Mouse (Mus musculus) ES-Bruce4 (cell line): Measurements from ENCODE around the gene Krt16. TPM values are rescaled to one million over a fixed set of nuclear protein-coding genes. Genes with fewer than 3 reads are reported as not detected.

ENCODE experiments used
- H3K27ac ChIP-seq: 2 replicates; pipeline ENCODE4 v1.5.1; 2012; ENCODE audit warnings: low read length, inconsistent platforms; ENCODE audit not compliant: insufficient read depth
- H3K27me3 ChIP-seq: 2 replicates; pipeline ENCODE4 v1.6.1; 2012; ENCODE audit warnings: mild to moderate bottlenecking, low read length, inconsistent platforms; ENCODE audit not compliant: control insufficient read depth, poor library complexity, insufficient read depth, severe bottlenecking
- H3K36me3 ChIP-seq: 2 replicates; pipeline ENCODE4 v1.6.1; 2012; ENCODE audit warnings: inconsistent platforms, mild to moderate bottlenecking, low read length, moderate library complexity; ENCODE audit not compliant: control insufficient read depth, poor library complexity, insufficient read depth, severe bottlenecking
- H3K4me1 ChIP-seq: one replicate; pipeline ENCODE4 v1.8.1; 2011; ENCODE audit warnings: low read length; ENCODE audit not compliant: control insufficient read depth, insufficient read depth
- H3K4me3 ChIP-seq: 2 replicates; pipeline ENCODE4 v1.5.1; 2011; ENCODE audit warnings: low read depth, mild to moderate bottlenecking, low read length
- H3K9ac ChIP-seq: 2 replicates; pipeline ENCODE4 v1.6.1; 2012; ENCODE audit warnings: low read depth, mild to moderate bottlenecking, inconsistent platforms; ENCODE audit not compliant: poor library complexity, severe bottlenecking
- H3K9me3 ChIP-seq: replicated peaks from 2 replicates; pipeline ENCODE4 v1.6.1; 2012; ENCODE audit warnings: mild to moderate bottlenecking, low read length, inconsistent platforms; ENCODE audit not compliant: control insufficient read depth, poor library complexity, insufficient read depth, severe bottlenecking
- CTCF ChIP-seq: IDR thresholded peaks from one replicate; pipeline ENCODE4 v1.8.1; 2011; ENCODE audit warnings: low read depth, low read length
- EP300 ChIP-seq: IDR thresholded peaks from 2 replicates; pipeline ENCODE4 v1.6.1; 2011; ENCODE audit warnings: low read depth, low read length; ENCODE audit not compliant: insufficient read depth
- POLR2A ChIP-seq: IDR thresholded peaks from one replicate; pipeline ENCODE4 v1.8.1; 2011; ENCODE audit warnings: low read length; ENCODE audit not compliant: insufficient read depth
- polyA plus RNA-seq: library from polyadenylated mRNA; stranded (reverse); fragments of >200 nt; gene quantifications from 2 replicates; pipeline ENCODE4 v1.2.4, GENCODE M21; 2011; ENCODE audit warnings: low read depth; ENCODE audit not compliant: missing spikeins, insufficient read depth, insufficient read length

Krt16 gene
- polyA plus RNA-seq, 1 experiment: not detected

DNA sequence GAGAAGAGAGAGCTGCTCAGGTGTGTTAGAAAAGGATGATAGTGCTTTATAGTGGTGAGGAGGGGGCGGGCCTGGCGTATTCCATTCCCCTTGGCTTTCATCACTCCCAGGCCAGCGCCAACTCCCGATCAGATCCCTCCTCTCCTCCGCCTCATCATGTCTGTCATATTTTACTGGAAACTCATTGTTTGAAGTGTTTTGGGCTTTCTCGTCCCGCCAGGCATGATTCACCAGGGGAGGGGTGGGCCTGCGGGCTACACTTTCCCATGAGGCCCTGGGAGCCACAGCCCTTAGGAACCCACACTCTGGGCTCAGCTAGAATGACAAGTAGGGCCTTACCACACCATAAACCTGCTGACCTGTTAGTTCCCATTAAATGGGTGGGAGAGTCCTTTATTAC lies 41.2 kb downstream of the Krt16 start, which contains the start of gene Krt14:
TSS of gene Krt14 (minus strand) at position 51 of the 400 bp plus-strand sequence.
- Histone ChIP-seq H3K36me3 (no peaks in the 10 kb centered on the region), H3K4me3 (no peak within 1 kb of the TSS), H3K27me3 (no peaks in the 10 kb centered on the region), H3K9ac (no peak within 1 kb of the TSS), H3K4me1 (no peaks in the 10 kb centered on the region), H3K9me3 (no peaks in the 10 kb centered on the region), H3K27ac (no peak within 1 kb of the TSS)
- TF ChIP-seq POLR2A: no peak

DNA sequence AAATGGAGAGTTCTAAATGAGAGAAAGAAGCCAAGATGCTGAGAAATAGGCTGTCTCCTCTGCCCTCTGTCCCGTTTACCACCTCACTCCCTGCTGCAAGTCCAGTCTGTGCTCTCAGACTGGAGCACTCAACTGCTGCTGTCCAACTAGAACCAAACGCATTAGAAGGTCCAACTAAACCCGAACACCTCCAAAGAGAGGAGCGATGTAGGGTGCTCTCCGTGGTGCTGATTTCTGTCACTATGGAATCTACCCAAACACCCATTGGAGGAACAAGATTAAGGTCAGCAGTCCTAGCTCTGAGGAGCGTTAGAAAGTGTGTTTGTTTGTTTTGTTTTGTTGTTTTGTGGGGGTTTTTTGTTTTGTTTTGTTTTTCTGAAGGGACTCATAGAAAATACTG lies 45.3 kb downstream of the Krt16 start:
- H3K9me3 ChIP-seq: no peaks in the 10 kb centered on the region
- no peaks in the 10 kb centered on the region for H3K27me3 ChIP-seq
- H3K36me3 ChIP-seq: no peaks in the 10 kb centered on the region
- no peak for TF ChIP-seq POLR2A
- TF ChIP-seq CTCF: no peak
- TF ChIP-seq EP300: no peak
- peaks cover 5% of the 10 kb centered on the region for H3K4me1 ChIP-seq
- H3K27ac ChIP-seq: no peak overlapping the region
- no peak overlapping the region for H3K9ac ChIP-seq
- no peak overlapping the region for H3K4me3 ChIP-seq

DNA sequence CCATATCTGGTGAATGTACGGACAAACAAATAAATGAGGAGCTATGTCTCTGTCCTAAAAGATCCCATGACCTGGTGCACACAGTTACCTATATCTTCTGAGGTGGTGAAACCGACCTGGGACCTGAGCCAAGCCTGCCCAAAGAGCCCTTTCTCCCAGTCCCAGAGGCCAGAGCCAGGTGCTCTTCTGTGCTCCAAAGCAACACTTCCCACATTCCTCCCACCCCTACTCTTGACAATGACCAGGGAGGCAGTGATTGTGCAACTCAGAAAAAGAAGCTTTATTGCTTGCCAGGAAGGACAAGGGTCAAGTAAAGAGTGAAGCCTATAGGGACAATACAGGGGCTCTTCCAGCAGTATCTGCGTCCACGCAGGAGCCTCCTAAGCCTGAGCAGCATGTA lies 45.8 kb downstream of the Krt16 start:
- Histone ChIP-seq H3K4me3 (no peak overlapping the region), H3K27me3 (no peaks in the 10 kb centered on the region), H3K9me3 (no peaks in the 10 kb centered on the region), H3K9ac (no peak overlapping the region), H3K4me1 (peaks cover 7% of the 10 kb centered on the region), H3K36me3 (no peaks in the 10 kb centered on the region), H3K27ac (no peak overlapping the region)
- TF ChIP-seq EP300 (no peak), CTCF (no peak), POLR2A (no peak)

DNA sequence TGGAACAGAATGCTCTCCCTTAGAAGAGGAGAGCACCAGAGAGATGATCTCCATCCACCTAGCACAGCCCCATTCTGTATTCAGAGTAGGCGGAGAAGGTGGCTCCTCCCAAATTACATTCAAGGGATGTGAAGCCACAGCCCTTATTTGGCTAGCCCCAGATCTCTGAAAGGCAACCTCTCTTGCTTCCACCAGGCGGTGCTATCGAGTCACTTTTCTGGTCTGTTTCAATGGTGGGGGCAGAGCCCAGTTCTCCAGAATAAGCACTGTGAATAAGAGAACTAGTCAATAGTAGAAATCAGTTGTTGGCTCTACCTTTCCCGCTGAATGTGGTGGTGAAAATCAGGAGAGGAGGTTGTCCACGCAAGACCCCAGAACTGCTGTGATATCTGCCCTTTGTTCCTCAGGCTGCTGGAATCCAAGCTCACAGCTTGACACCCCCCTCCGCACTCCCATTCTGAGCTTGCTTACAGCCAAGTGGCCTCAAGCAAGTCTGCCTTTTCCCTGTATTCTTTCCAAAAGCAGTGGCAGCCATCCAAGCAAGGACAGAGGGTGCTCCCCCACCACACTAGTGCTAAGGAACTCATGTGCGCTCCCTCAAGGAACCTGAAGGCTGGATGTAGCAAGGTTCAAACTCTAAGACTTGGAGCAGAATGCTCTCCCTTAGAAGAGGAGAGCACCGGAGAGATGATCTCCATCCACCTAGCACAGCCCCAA lies 48.4 kb downstream of the Krt16 start:
- H3K4me1 ChIP-seq: peaks cover 16% of the 10 kb centered on the region
- no peaks in the 10 kb centered on the region for H3K9me3 ChIP-seq
- no peak overlapping the region for H3K4me3 ChIP-seq
- TF ChIP-seq CTCF (peak; percentile 64), EP300 (no peak)
- H3K9ac ChIP-seq: no peak overlapping the region
- H3K36me3 ChIP-seq: no peaks in the 10 kb centered on the region
- H3K27me3 ChIP-seq: no peaks in the 10 kb centered on the region
- H3K27ac ChIP-seq: no peak overlapping the region

DNA sequence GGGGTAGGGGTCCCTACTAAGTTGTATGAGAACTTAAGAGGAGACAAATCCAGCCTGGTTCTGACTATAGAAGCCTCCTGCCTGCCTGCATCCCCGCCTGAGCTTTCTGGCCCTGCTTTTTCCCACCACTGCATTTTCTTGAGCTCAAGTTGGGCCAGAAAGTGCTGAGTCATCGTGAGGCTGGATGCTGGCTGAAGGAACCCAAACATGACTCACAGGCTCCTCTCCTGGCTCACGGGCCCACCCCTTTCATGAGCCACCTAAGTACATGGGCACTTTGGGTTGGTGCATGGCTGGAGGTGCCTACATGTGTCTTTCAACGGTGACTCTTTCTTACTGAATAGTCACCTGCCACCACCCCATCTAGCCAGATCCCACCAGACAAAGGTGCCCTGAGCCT lies 50.0 kb downstream of the Krt16 start:
- TF ChIP-seq POLR2A (no peak), EP300 (peak; percentile 82), CTCF (no peak)
- Histone ChIP-seq H3K36me3 (no peaks in the 10 kb centered on the region), H3K27ac (peak overlapping the region; percentile 44), H3K9ac (no peak overlapping the region), H3K4me1 (peaks cover 16% of the 10 kb centered on the region), H3K9me3 (no peaks in the 10 kb centered on the region), H3K27me3 (no peaks in the 10 kb centered on the region), H3K4me3 (no peak overlapping the region)

Other genes starting within 250 kb of the Krt16 start
- not detected in 2 replicates for gene Krt33a, start 232.7 kb downstream of the Krt16 start, polyA plus RNA-seq
- not detected in 2 replicates for gene Krt33b, start 219.0 kb downstream of the Krt16 start, polyA plus RNA-seq
- gene Krt34, start 207.3 kb downstream of the Krt16 start, polyA plus RNA-seq: not detected in 2 replicates
- gene Krt31, start 198.4 kb downstream of the Krt16 start, polyA plus RNA-seq: not detected in 2 replicates
- gene Krt32, start 160.7 kb downstream of the Krt16 start, polyA plus RNA-seq: not detected in 2 replicates
- gene Krt35, start 152.7 kb downstream of the Krt16 start, polyA plus RNA-seq: not detected in 2 replicates
- gene Krt36, start 143.3 kb downstream of the Krt16 start, polyA plus RNA-seq: not detected in 2 replicates
- gene Krt13, start 127.3 kb downstream of the Krt16 start, polyA plus RNA-seq: not detected in 2 replicates
- gene Krt15, start 113.0 kb downstream of the Krt16 start, polyA plus RNA-seq: 0.37 and 0.41 TPM in 2 replicates
- gene Krt19, start 100.2 kb downstream of the Krt16 start, polyA plus RNA-seq: 83.7 and 93.1 TPM in 2 replicates
- gene Krt9, start 55.7 kb downstream of the Krt16 start, polyA plus RNA-seq: not detected in 2 replicates
- 1.3 TPM in 1 of 2 replicates, not detected in the other for gene Krt14, start 41.4 kb downstream of the Krt16 start, polyA plus RNA-seq
- 10.5 and 11.8 TPM in 2 replicates for gene Krt17, start 12.1 kb upstream of the Krt16 start, polyA plus RNA-seq
- gene Krt42, start 21.0 kb upstream of the Krt16 start, polyA plus RNA-seq: 20.6 and 21.5 TPM in 2 replicates
- 718 and 769 TPM in 2 replicates for gene Eif1, start 71.0 kb upstream of the Krt16 start, polyA plus RNA-seq
- gene Gast, start 85.5 kb upstream of the Krt16 start, polyA plus RNA-seq: not detected in 2 replicates
- 12.7 and 13.6 TPM in 2 replicates for gene Hap1, start 107.2 kb upstream of the Krt16 start, polyA plus RNA-seq
- gene Jup, start 148.9 kb upstream of the Krt16 start, polyA plus RNA-seq: 166 and 171 TPM in 2 replicates
- 13.3 and 16.8 TPM in 2 replicates for gene P3h4, start 165.9 kb upstream of the Krt16 start, polyA plus RNA-seq
- 22.5 and 24.3 TPM in 2 replicates for gene Fkbp10, start 166.8 kb upstream of the Krt16 start, polyA plus RNA-seq
- gene Nt5c3b, start 192.9 kb upstream of the Krt16 start, polyA plus RNA-seq: 37.3 and 44.6 TPM in 2 replicates
- gene Klhl10, start 193.0 kb upstream of the Krt16 start, polyA plus RNA-seq: 0.84 and 0.90 TPM in 2 replicates
- 18.4 and 19.6 TPM in 2 replicates for gene Klhl11, start 223.8 kb upstream of the Krt16 start, polyA plus RNA-seq